Mouse (Mus musculus) hindlimb bud, embryonic 11.5 days (tissue): ENCODE data around the gene Ucn2.

ENCODE experiments used
- DNase-seq: peaks from one replicate; pipeline ENCODE4 v3.0.0-alpha.2; 2012; ENCODE audit warnings: low read depth, low spot score; ENCODE audit errors: extremely low spot score

Ucn2 gene

DNA sequence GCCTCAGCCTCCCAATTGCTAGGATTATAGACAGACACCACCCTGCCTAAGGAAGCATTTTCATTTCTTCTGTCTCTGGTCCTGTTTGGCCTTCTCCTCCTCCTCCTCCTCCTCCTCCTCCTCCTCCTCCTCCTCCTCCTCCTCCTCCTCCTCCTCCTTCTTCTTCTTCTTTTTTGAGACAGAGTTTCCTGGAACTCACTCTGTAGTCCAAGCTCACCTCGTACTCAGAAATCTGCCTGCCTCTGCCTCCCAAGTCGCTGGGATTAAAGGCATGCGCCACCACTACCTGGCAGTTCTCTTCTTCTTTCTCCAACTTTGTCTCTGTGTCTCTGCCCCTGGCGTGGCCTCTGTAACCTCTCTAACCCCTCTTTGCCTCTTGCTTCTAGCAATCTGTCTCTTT is at the start of gene Ucn2:
Gene Ucn2, plus strand, starts transcription at position 301 of the 400 bp plus-strand sequence.
- no peak for DNase-seq

DNA sequence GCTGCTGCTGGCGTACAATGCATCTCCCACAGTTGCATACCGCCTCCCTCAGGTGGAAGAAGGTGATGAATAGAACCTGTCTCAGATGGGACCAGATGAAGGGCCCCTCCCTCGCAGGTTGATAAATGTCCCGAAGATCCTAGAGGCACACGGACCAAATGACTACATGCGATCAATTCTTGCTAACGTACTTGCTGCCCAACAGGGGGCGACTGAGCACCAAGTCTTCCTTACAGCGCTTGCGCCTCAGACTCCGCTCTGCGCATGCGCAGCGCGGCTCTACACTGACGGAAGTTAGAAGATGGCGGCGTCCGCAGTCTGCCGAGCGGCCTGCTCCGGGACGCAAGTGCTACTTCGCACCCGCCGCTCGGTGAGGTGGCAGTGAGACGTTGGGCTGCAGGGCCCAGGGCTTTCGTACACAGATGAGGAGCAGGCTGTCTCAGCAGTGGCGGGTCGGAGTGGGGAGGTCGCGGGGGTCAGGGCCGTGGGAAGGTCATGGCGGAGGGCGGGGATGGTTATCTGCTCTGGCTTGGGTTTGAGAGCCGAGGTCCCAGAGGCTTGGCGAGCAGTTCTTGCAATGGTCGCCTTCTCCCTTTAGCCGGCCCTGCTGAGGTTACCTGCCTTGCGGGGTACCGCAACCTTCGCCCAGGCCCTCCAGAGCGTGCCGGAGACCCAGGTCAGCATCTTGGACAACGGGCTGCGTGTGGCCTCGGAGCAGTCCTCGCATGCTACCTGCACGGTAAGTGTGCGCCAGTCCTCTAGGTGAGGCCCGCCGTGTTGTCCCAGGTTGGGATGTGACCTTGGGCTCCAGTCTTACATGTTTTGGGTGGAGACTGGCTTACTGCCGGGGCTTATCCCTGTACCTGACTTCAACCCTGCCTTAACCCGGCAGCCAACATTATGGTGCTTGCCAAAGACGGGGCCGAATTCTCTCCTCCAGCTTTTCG is 49.1 kb upstream of the Ucn2 start, which contains the start of gene Uqcrc1:
Gene Uqcrc1, plus strand, starts transcription at position 216 of the 947 bp plus-strand sequence.
- DNase-seq: peak; percentile 100

DNA sequence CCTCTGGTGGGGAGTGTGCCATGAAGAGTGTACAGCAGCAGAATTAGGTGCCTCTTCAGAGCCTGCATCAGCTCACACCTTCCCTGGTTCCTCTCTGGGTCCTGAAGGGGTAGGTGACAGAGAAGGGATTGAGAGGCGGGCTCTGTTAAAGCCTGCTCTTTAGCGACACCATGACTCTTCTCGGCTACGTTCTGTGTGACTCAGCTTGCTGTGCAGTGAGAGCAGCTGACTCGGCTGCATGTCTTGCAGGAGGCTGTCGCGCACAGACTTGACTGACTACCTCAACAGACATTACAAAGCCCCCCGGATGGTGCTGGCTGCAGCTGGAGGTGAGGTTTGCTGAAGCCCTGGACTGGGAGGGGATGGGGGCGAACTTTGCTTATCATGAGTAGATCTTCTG is 40.7 kb upstream of the Ucn2 start:
- no peak for DNase-seq

DNA sequence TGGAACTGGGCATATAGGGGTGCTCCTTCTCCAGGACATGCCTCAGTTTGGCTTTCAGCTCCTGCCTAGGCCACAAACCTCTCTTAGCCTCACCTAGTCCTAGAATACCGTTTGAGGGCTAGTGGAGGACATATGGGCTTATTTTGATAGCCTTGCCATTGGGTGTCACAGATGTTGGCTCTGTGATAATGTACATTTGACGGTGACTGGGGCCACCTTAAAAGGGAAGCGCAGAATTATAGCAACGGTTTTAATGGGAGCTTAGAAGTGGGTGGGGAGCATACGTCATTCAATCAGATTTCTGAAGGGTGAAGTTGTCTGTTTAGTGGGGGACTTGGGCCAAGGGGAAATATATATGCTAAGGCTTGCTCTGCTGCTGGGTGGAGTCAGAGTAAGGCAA is 40.2 kb upstream of the Ucn2 start:
- no peak for DNase-seq

DNA sequence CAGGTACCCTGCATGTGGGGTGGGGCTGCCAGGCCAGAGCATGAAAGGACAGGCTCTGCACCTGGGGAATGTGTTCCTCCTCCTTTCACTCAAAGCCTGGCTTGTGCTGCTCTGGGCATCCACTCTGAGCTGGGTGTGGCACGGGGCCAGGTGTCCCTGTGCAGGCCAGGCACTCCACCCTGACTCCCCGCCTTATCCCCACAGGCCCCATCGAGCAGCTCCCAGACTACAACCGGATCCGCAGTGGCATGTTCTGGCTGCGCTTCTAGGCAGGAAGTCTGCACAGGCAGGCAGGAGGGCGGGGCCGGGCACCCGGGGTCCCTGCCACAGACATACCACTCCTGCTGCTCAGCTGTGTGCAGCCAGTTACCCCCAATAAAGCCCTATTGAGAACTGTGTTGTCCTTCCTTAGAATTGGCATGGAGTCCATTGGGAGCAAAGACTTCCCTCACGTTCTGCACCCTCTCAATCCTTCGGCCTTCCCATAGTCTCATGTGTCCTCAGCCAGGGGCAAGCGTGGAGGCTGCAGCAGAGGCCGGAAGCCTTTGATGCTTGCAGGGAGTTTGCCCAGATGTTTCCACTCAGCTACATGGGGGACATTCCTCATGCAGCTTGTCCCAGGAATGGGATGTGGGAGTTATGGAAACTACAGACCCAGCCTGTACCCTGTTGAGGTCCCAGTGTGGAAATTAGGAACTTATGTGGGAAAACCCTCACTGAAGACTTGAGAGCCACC is 36.4 kb upstream of the Ucn2 start:
- DNase-seq: peak; percentile 44

DNA sequence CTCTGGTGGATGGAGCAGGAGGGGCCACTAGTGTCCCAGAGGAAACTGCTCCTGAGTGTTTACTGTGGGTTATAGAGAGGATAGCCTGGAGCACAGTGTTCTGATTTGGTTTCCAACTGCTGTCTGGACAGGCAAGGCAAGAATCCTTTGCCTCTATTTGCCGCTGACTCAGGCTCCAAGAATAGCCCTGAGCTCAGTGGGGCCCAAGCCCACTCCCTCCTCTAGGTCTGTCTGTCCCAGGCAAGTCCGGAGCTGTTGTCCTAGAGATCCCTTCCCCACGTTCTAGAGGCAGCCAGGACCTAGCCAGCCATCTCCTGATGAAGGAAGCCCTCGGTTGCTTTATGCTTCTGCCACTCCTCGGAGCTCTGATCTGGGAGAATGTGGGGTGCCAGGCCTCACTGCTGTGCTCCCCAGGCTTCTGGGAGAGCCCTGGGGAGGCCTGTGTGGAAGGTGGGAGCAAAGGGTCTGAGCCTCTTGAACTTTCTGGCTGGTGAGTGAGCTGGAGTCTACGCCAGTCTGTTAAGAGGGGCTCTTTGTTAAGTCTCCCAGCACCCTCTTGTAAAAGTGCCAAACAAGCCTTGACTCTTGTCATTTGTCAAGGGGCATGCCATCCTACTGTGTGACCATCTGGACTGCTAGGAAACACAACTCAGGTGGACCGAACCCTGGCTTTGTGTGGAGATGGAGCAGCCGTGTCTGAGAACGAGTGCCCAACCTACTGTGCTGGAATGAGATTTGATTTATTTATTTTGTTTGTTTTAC is 35.7 kb upstream of the Ucn2 start:
- no peak for DNase-seq

DNA sequence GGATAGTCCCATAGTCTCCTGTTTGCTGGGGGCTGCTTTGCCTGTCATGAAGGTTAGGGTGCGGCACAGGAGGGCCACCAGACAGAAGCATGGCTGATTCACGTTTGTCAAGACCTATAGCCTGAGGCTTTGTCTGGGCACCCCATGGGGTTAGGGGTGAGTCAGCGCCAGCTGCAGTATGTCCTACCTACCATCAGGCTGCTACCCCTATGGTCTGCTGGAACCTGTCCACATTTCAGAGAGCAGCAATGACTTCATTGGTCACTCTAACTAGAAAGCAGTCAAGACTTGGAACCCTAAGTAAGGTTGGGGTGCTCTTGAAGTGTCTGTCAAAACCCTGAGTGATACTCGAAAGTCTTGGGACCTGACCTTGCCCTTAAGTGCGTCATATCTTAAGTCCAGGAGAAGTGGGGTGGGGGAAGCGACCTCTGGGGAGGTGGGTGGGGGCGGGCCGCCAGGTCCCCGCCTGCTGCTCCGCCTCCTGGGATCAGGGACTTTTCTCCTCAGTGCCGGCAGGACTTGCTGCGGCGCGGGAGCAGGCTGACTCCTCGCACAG is 32.7 kb upstream of the Ucn2 start, which contains the start of gene Col7a1:
Gene Col7a1, plus strand, starts transcription at position 506 of the 556 bp plus-strand sequence.
- DNase-seq: no peak

DNA sequence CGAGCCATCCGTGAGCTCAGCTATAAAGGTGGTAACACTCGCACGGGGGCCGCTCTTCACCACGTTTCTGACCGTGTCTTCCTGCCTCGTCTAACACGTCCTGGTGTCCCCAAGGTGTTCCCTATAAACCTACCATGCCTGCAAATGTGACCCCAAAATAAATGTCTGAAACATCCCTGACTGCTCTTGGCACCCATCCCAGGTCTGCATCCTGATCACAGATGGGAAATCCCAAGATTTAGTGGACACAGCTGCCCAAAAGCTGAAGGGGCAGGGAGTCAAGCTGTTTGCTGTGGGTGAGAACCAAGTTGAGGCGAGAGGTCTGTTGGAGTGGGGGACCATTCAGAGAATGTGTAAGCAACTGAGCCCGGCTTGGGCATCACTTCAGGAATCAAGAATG is 30.6 kb upstream of the Ucn2 start:
- DNase-seq: no peak

DNA sequence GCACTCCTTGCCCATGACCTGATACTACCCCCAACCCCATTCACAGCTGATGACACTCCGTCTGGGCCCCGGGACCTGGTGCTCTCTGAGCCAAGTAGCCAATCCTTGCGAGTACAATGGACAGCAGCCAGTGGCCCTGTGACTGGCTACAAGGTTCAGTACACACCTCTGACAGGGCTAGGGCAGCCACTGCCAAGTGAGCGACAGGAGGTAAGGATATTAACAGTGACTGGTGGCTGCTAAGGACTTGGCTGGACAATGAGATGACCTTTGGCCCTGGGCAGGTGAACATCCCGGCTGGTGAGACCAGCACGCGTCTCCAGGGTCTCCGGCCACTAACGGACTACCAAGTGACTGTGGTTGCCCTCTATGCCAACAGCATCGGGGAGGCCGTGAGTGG is 30.0 kb upstream of the Ucn2 start:
- DNase-seq: no peak

DNA sequence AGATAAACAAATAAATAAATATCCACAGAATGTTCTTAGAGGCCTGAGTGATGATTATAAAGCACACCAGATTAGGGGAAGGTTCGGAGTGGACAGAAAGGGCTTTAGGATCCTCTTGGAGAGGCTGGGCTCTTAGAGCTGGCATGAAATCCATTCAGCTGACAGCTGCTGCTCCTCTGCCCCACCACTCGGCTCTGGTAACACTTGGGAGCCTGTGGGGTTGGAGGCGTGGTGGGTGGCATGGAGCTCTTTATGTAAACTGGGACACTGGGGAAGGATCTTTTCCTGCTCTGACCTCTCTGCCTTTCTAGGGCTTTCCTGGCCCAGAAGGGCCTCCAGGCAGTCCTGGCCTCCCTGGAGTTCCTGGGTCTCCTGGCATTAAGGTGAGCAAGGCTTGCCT is 22.2 kb upstream of the Ucn2 start:
- DNase-seq: no peak

DNA sequence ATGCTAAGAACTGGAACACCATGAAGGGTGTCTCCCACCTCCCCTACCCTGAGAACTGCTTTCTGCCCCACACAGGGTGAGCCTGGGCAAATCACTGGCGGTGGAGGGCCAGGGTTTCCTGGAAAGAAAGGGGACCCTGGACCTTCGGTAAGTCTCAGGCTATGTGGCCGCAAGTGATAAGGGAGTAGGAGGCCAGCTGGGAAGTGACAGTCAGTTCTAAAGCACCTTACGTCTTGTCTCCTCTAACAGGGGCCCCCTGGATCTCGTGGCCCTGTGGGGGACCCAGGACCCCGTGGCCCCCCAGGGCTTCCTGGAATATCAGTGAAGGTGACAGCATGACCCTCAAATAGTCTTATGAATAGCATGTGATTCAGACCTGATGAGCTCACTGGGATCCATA is 21.5 kb upstream of the Ucn2 start:
- DNase-seq: no peak

DNA sequence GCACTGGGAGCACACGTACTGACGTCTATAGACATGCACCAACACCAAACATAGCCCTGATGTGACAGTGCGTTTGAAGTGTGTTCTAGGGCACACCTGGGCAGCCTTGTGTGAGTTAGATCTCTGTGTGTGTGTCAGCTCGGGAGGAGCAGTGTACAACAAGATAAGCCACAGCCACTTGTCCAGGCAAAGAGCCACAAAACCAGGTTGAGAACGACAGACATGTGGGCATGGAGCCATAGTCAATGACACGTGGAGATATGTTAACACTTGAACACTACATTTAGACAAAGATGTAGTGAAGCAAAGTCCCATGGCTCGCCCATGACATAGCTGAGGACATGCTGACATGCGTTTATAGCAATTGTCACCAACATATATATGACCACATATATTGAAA is 15.2 kb upstream of the Ucn2 start:
- no peak for DNase-seq

DNA sequence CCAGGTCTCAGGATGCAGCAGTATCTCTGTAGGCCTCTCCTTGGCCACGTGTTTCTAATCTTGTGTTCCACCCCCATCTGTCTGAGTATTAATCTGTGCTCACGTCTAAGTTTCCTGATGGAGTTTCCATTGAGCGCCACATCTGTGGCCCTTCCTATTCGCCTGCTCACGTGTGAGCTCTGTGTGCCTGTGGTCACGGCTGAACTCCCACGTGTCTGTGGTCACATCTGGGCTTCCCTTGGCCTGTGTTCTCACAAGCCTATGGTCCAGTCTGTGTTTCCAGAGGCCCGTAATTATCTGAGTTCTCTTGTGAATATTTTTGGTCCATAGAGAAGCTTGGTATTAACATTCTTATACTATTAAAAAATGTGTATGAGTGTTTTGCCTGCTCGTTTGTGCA is 9.3 kb upstream of the Ucn2 start:
- no peak for DNase-seq

DNA sequence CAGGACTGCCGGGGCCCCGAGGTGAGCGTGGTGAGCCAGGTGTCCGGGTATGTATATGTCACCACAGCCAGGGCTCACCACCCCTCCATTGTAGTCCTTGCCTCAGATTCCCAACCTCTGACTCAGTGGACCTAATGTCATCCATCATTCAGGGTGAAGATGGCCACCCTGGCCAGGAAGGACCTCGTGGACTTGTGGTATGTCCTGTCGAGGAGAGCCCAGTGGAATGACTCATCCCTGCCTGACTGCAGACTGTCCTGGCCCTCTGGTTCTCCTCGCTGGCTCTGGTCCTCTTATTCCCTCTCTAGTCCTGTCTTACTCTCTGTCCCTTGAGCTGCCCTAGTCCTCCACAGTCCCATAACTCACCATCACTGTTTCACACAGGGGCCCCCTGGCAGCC is 7.8 kb upstream of the Ucn2 start:
- DNase-seq: no peak

DNA sequence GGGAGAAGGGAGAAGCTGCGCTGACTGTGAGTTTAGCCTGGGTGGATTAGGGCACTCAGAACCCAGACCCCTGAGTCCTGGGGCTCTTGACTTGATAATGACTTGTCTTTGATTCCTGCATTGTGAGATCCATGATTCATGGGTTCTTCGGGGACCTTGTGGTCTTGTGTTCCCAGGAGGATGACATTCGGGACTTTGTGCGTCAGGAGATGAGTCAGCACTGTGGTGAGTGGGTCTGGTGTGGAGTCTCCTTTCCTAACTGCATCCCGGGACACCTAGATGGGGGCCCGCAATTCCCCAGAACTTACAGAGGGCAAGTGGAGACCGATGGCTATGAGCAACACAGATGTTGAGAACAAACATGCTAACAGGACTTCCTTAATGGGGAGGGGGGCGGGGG is 3.3 kb upstream of the Ucn2 start:
- DNase-seq: no peak

DNA sequence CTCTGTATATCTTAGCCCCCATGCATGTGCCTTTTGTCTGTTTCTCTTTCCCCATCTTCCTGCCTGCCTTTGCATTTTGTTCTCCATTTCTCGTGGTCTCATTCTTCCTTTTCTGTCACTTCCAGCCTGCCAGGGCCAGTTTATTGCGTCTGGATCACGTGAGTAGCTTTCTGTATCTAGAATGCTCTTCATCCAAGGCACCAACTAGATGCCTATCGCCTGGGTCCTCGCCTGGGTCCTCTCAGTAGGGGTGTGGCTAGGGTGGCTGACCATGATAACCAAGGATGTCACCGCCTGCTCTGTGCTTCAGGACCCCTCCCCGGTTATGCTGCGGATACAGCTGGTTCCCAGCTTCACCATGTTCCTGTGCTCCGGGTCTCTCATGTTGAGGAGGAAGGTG is 2.6 kb upstream of the Ucn2 start:
- DNase-seq: no peak

DNA sequence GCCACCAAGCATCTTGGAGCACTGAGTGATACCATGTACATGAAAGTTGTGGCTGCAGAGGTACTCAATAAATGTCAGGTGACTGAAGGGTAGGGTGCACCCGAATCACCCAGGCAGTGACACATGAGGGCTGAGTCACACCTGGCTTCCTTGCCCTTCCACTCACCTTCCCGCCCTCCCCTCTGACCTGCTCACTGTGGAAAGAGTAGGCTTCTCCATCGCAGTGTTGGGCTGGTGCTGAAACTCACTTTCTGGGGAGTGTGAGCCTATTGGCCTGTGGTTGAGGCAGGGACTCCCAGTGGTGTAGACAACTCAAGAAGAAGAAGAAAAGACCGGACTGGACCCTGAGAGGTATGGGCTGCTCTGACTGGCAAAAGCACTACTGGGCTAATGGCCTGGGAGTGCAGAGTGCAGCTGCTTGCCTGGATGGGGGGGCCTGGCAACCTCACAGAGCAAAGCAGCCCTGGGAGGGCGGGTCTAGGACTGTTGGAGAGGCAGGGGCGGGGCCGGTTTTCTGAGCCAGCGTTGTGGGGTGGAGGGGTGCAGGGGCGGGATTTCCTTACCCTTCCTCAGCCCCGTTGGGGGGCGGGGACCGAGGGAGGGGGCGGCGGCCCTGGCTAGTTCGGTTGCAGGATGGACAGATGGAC is 2.0 kb downstream of the Ucn2 start:
- DNase-seq: no peak

DNA sequence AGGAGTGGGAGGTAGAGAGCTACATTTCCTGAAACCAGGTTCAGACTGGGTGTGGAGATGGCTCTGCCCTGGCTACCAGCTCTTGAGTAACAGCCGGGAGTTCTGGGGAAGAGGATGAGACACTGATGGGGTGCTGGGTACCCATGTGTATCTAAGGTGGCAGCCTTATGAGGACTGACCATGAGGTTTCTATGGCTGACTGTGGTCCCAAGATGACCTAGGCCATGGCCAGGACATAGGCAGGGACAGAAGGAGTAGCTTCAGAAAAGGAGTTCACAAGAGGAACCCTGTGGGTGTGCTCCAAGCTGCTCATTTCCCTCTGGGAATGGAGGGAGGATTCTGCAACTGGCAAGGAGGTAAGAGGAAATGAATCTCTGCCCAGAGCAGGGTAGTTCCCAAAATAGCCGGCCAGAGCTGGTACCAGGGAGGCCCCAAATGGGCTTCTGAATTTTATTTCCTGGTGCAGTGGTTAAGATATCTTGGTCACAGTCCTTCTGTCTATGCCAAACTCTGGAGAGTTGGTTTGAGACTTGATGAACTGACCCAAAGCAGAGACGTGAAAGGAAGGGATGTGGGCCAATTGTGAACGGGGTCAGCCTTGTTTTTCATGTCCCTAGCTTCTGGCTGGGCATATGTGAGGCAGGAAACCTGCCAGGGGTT is 4.1 kb downstream of the Ucn2 start:
- no peak for DNase-seq

DNA sequence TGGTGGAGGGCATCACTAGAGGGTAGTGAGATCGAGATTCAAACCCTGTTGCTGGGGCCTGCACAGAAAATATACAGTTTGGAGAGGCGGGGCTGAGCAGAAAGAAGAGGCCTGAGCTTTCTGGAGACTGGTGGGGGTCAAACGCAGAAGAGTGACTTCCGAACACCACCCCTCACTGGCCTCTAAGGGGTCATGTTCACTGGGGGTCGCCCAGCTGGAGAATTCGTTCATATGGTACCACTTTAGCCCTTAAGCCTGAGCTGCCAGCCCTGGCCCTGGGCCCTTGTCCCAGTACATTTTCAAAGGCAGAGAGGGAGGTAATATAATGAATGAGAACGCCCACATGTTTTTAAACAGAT is 4.6 kb downstream of the Ucn2 start:
- DNase-seq: peak; percentile 8

DNA sequence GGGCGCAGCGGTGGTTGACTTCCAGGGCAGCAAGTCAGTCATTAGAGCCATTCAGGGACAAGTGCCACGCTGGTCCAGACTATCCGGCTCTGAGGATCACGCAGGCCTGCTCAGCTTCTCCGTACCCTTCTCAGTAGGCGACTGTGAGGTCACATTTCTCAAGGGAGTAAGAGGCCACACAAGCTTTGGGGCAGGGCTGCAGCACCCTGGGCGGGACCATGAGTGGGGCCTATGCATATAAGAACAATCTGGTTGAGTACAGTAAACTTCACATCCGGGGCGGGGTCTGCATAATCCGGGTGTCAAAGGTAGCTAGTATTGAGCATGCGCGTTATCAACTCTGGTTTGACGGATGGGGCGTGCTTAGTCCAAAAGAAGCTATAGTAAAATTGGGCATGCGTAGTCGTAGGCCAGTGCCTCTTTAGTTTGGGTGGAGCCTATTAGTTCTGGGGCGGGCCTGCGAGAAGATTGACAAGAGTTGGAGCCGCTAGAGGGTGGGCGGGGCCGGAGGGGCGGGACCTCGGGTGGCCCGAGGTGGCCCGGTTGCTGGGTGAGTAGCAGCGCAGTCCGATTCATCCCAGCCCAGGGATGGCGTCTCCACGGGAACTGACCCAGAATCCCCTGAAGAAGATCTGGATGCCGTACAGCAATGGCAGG is 5.7 kb downstream of the Ucn2 start, which contains the start of gene Pfkfb4:
Gene Pfkfb4, plus strand, starts transcription at position 351 of the 657 bp plus-strand sequence.
- DNase-seq: peak; percentile 98
